Mouse (Mus musculus): Measurements from ENCODE around the gene Acot11. TPM values are rescaled to one million over a fixed set of nuclear protein-coding genes. Genes with fewer than 3 reads are reported as not detected.

The Acot11 gene
- total and polyA plus RNA-seq, 3 experiments, result 16.4 to 48.6 (median 27.5) TPM

DNA sequence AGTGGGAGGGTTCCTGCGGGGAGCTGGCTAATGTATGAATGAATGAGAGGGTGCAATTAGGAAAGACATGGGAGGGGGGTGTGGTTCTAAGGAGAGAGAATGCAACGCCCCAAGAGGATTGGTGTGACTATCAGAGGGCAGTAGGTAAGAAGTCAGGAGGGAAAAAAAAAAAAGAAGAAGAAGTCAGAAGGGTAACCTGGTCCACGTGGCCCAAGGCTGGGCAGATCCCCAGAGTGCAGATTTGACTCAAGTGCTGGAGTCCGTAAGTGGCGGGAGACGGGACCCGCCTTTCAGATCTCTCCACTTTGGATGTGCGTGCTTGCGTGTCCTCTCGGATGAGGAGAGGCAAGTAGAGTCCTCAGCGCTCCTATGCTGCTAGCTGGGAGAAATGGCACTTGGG, 16.2 kb downstream of the Acot11 start:
- DNase-seq, result no peak
- H3K27ac ChIP-seq, result no peak overlapping the region
- H3K4me3 ChIP-seq, result no peak overlapping the region
- 85% methylated on average over 11 of the region's 11 CpGs for WGBS
- H3K4me1 ChIP-seq (ENCODE audit: control insufficient read depth, insufficient read depth, low read length), result peaks cover 5% of the 10 kb centered on the region
- no peaks in the 10 kb centered on the region for H3K27me3 ChIP-seq (ENCODE audit: control insufficient read depth, insufficient read depth, low read length)
- no peak overlapping the region for H3K9ac ChIP-seq (ENCODE audit: low read depth, low read length)
- intact Hi-C loops (cut with DNase I), result no loop called here
- no peaks in the 10 kb centered on the region for H3K79me2 ChIP-seq (replicated peaks; ENCODE audit: control insufficient read depth, insufficient read depth, low read length)
- TF ChIP-seq EP300 (IDR thresholded peaks at IDR 0.05; ENCODE audit: insufficient read depth, low read depth, low read length) (no peak), CTCF (IDR thresholded peaks at IDR 0.05) (no peak), POLR2A (IDR thresholded peaks at IDR 0.05; ENCODE audit: insufficient read depth, low read depth, low read length) (no peak)
- no peaks in the 10 kb centered on the region for H3K36me3 ChIP-seq (ENCODE audit: control insufficient read depth, insufficient read depth, low read length)

DNA sequence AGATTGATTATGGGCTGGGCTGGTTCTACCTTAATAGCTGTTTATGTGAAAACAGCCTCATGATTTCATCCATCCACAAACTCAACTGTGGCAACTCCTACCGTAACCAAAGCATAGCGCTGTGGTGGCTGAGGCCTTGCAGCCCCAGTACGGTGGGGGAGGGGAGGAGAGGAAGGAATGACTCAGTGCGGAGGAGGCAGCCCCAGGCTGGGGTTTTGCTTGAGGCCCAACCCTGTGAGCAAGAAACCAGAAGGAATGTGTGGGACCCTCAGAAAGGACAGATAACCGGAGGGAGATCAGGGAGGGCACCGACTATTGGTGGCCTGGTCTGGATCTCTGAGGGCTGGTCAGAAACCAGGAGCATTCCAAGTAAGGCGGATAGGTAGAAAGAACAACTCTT, 17.0 kb downstream of the Acot11 start:
- H3K27ac ChIP-seq, result no peak overlapping the region
- no peak overlapping the region for H3K9ac ChIP-seq (ENCODE audit: low read depth, low read length)
- no peaks in the 10 kb centered on the region for H3K79me2 ChIP-seq (replicated peaks; ENCODE audit: control insufficient read depth, insufficient read depth, low read length)
- WGBS, result 52% methylated on average over 7 of the region's 7 CpGs
- no peaks in the 10 kb centered on the region for H3K36me3 ChIP-seq (ENCODE audit: control insufficient read depth, insufficient read depth, low read length)
- H3K27me3 ChIP-seq (ENCODE audit: control insufficient read depth, insufficient read depth, low read length), result no peaks in the 10 kb centered on the region
- DNase-seq, result peak in 1 of 2 experiments; percentile 41
- peaks cover 5% of the 10 kb centered on the region for H3K4me1 ChIP-seq (ENCODE audit: control insufficient read depth, insufficient read depth, low read length)
- intact Hi-C loops (cut with DNase I), result no loop called here
- no peak for TF ChIP-seq POLR2A (IDR thresholded peaks at IDR 0.05; ENCODE audit: insufficient read depth, low read depth, low read length)
- TF ChIP-seq EP300 (IDR thresholded peaks at IDR 0.05; ENCODE audit: insufficient read depth, low read depth, low read length), result no peak
- no peak for TF ChIP-seq CTCF (IDR thresholded peaks at IDR 0.05)
- H3K4me3 ChIP-seq, result no peak overlapping the region

DNA sequence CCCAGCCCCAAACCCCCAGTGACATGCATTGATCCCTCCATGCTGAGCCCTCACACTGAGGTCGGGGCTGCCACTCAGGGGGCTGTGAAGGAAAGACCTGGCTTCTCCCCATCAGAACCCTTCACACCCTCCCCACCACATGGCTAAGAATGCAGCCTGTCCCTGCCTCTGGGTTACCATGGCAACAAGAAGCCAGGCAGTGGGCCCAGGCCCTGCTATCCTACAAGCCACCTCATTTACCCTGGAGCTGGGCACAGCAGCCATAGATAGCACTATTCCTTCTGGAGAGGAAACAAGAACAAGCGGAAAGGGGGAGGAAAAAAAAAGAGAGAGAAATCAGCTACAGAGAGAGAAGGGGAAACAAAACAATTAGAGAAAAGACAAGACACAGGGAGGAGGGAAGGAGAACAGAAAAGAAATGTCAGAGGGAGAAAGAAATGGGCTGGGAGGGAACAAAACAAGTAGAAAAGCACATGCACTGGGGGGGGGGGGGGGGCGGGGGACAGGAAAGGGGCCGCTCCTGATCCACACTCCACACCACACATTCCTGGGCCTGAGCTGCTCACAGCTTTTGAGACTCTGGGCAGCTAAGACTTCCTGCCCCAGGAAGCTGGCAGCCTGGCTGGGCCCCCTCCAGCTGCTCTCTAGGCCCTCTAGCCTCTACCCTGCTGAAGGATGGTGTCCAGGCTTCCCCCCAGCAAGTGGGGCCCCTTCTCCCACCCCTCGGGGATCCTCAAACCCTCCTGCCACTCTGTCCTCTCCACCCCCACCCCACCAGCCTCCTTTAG, 18.9 kb downstream of the Acot11 start:
- peak in 1 of 2 experiments; percentile 40 for DNase-seq
- Histone ChIP-seq H3K9ac (ENCODE audit: low read depth, low read length) (no peak overlapping the region), H3K36me3 (ENCODE audit: control insufficient read depth, insufficient read depth, low read length) (no peaks in the 10 kb centered on the region), H3K79me2 (replicated peaks; ENCODE audit: control insufficient read depth, insufficient read depth, low read length) (no peaks in the 10 kb centered on the region), H3K27ac (peak overlapping the region; percentile 20; the same call in 1 of the 2 replicates), H3K27me3 (ENCODE audit: control insufficient read depth, insufficient read depth, low read length) (no peaks in the 10 kb centered on the region), H3K4me3 (no peak overlapping the region), H3K4me1 (ENCODE audit: control insufficient read depth, insufficient read depth, low read length) (peaks cover 5% of the 10 kb centered on the region)
- intact Hi-C loops (cut with DNase I), result no loop called here
- 9% methylated on average over 4 of the region's 5 CpGs for WGBS
- TF ChIP-seq EP300 (IDR thresholded peaks at IDR 0.05; ENCODE audit: insufficient read depth, low read depth, low read length) (no peak), CTCF (IDR thresholded peaks at IDR 0.05) (no peak), POLR2A (IDR thresholded peaks at IDR 0.05; ENCODE audit: insufficient read depth, low read depth, low read length) (no peak)

DNA sequence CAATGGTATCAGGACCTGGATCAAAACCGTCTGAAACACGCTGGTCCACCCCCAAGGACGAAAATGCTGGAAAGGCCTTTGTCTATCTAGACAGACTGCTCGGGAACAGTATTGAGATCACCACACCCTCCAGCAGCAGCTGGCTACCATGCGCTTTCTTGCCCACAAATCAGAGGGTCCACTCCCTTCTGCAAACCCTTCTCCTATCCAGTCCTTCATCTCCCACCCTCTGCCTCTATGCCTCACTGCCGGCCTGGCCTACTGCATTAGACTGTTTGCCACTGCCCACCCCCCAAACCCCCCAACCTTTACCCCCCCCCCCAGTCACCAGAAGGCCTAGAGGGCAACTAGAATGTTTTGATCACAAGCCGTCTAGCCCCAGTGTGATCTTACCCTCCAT, 19.5 kb downstream of the Acot11 start:
- Histone ChIP-seq H3K4me1 (ENCODE audit: control insufficient read depth, insufficient read depth, low read length) (peaks cover 5% of the 10 kb centered on the region; the same call in 1 of the 2 replicates), H3K9ac (ENCODE audit: low read depth, low read length) (no peak overlapping the region), H3K27ac (no peak overlapping the region), H3K4me3 (no peak overlapping the region), H3K27me3 (ENCODE audit: control insufficient read depth, insufficient read depth, low read length) (no peaks in the 10 kb centered on the region), H3K36me3 (ENCODE audit: control insufficient read depth, insufficient read depth, low read length) (no peaks in the 10 kb centered on the region), H3K79me2 (replicated peaks; ENCODE audit: control insufficient read depth, insufficient read depth, low read length) (no peaks in the 10 kb centered on the region)
- no peak for TF ChIP-seq EP300 (IDR thresholded peaks at IDR 0.05; ENCODE audit: insufficient read depth, low read depth, low read length)
- no peak for TF ChIP-seq CTCF (IDR thresholded peaks at IDR 0.05)
- TF ChIP-seq POLR2A (IDR thresholded peaks at IDR 0.05; ENCODE audit: insufficient read depth, low read depth, low read length), result no peak
- intact Hi-C loops (cut with DNase I), result no loop called here
- WGBS, result 81% methylated on average over 7 of the region's 7 CpGs
- DNase-seq, result no peak

DNA sequence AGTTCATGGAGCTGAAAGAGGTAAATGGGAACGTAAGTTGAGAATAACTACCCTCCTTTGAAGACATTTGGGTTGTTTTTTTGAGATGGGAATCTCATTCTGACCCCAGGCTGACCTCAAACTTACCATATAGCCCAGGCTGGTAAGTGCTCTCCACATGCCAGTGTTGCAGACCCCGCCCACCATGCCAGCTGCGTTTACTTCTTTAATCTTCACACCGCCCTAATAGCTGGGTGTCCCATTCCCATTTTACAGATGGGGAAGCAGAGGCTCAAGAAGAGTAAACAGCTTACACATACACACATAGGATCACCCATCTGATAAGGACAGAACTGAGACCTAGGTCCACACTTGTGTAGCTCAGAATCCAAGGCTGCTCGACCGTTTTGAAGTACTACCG, 20.0 kb downstream of the Acot11 start:
- Histone ChIP-seq H3K36me3 (ENCODE audit: control insufficient read depth, insufficient read depth, low read length) (no peaks in the 10 kb centered on the region), H3K4me3 (no peak overlapping the region), H3K79me2 (replicated peaks; ENCODE audit: control insufficient read depth, insufficient read depth, low read length) (no peaks in the 10 kb centered on the region), H3K27me3 (ENCODE audit: control insufficient read depth, insufficient read depth, low read length) (no peaks in the 10 kb centered on the region), H3K9ac (ENCODE audit: low read depth, low read length) (no peak overlapping the region), H3K27ac (no peak overlapping the region), H3K4me1 (ENCODE audit: control insufficient read depth, insufficient read depth, low read length) (peaks cover 5% of the 10 kb centered on the region; the same call in 1 of the 2 replicates)
- intact Hi-C loops (cut with DNase I), result no loop called here
- TF ChIP-seq POLR2A (IDR thresholded peaks at IDR 0.05; ENCODE audit: insufficient read depth, low read depth, low read length), result no peak
- no peak for TF ChIP-seq CTCF (IDR thresholded peaks at IDR 0.05)
- TF ChIP-seq EP300 (IDR thresholded peaks at IDR 0.05; ENCODE audit: insufficient read depth, low read depth, low read length), result no peak
- 93% methylated on average over 7 of the region's 7 CpGs for WGBS
- DNase-seq, result no peak

DNA sequence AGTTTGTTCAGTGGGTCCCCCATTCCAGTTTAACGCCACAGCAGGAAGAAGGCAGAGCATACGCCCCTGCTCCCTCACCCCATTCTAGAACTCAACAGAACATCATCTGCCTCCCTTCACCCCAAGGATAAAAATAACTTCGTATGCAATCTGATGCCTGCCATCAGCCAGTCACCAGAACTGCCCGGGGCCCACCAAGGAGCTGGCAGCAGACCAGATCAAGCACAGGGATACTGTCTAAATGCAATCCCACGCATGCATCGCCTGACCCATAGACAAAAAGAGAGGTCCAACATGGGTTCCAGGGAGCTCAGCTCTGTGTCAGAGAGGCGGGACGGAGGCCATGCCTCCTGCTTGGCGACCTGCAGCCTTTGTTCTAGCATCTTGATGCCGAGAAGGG, 21.7 kb downstream of the Acot11 start:
- TF ChIP-seq EP300 (IDR thresholded peaks at IDR 0.05; ENCODE audit: insufficient read depth, low read depth, low read length) (no peak), CTCF (IDR thresholded peaks at IDR 0.05) (no peak), POLR2A (IDR thresholded peaks at IDR 0.05; ENCODE audit: insufficient read depth, low read depth, low read length) (no peak)
- no peak for DNase-seq
- Histone ChIP-seq H3K27me3 (ENCODE audit: control insufficient read depth, insufficient read depth, low read length) (no peaks in the 10 kb centered on the region), H3K79me2 (replicated peaks; ENCODE audit: control insufficient read depth, insufficient read depth, low read length) (no peaks in the 10 kb centered on the region), H3K36me3 (ENCODE audit: control insufficient read depth, insufficient read depth, low read length) (no peaks in the 10 kb centered on the region), H3K4me1 (ENCODE audit: control insufficient read depth, insufficient read depth, low read length) (peaks cover 11% of the 10 kb centered on the region), H3K27ac (no peak overlapping the region), H3K4me3 (no peak overlapping the region), H3K9ac (ENCODE audit: low read depth, low read length) (no peak overlapping the region)
- intact Hi-C loops (cut with DNase I), result no loop called here
- 69% methylated on average over 10 of the region's 10 CpGs for WGBS

All from heart, adult 2 months (tissue).